Mouse (Mus musculus): ENCODE measurements around the gene Alk. TPM values are rescaled to one million over a fixed set of nuclear protein-coding genes. Genes with fewer than 3 reads are reported as not detected.

Gene Alk
- polyA plus RNA-seq, 1 experiment from 2014 or later: 0.07 TPM

DNA sequence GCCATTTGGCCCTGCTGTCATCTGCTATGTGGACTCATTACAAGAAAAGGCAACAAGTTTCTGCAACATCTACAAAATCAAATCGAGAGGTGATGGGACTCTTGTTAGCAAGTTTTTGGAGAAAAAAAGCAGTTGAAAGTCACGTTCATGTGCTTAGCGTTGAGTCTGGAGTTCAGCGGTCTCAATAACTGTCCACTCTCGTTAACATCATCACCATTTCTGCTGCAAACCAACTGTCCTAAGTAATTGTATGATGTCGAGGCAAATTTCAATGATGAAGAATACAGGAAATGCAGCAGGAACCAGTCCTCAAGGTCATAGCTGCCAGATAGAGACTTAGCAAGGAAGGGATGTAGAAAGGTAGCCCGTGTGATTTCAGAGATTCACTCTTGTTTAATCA lies 373.5 kb downstream of the Alk start:
- 71% methylated on average over 7 of the region's 7 CpGs for WGBS (ENCODE audit: insufficient replicate concordance)
- ATAC-seq: no peak
- Histone ChIP-seq H3K4me2 (ENCODE audit: low read depth, low read length) (no peak overlapping the region), H3K4me1 (ENCODE audit: insufficient read depth) (no peaks in the 10 kb centered on the region), H3K9ac (replicated peaks) (no peak overlapping the region), H3K27me3 (ENCODE audit: insufficient read depth, low read length) (no peaks in the 10 kb centered on the region), H3K4me3 (ENCODE audit: low read depth, low read length) (no peak overlapping the region), H3K36me3 (replicated peaks; ENCODE audit: insufficient read depth, low read length) (no peaks in the 10 kb centered on the region), H3K9me3 (ENCODE audit: low read length) (no peaks in the 10 kb centered on the region), H3K27ac (ENCODE audit: low read depth) (no peak overlapping the region)
- no peak for DNase-seq
- TF ChIP-seq EP300 (IDR thresholded peaks at IDR 0.05; ENCODE audit: low read depth) (no peak), CTCF (IDR thresholded peaks at IDR 0.05; ENCODE audit: low read depth) (no peak)

DNA sequence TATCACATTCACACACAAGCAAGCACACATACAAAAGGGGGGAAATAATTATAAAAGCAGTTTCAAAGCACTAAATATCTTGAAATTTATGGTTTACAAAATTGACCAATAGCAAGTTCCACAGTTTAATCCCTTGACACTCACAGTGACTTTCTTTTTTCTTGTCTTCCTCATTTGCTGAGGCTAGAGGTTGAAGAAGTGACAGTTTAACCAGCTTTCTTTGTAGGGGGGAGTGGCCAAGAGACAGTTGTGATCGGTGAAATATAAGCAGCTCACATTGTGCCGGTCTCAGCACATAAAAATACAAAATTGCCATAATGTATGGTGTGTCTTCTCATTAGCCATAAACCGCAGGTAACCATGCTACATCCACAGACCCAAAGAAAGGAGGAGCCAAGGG lies 385.6 kb downstream of the Alk start:
- Histone ChIP-seq H3K27ac (ENCODE audit: low read depth) (no peak overlapping the region), H3K9me3 (ENCODE audit: low read length) (no peaks in the 10 kb centered on the region), H3K36me3 (replicated peaks; ENCODE audit: insufficient read depth, low read length) (no peaks in the 10 kb centered on the region), H3K4me1 (ENCODE audit: insufficient read depth) (no peaks in the 10 kb centered on the region), H3K27me3 (ENCODE audit: insufficient read depth, low read length) (no peaks in the 10 kb centered on the region), H3K4me3 (ENCODE audit: low read depth, low read length) (no peak overlapping the region), H3K4me2 (ENCODE audit: low read depth, low read length) (no peak overlapping the region), H3K9ac (replicated peaks) (no peak overlapping the region)
- no peak for DNase-seq
- TF ChIP-seq EP300 (IDR thresholded peaks at IDR 0.05; ENCODE audit: low read depth): no peak
- TF ChIP-seq CTCF (IDR thresholded peaks at IDR 0.05; ENCODE audit: low read depth): no peak
- 60% methylated on average over 3 of the region's 3 CpGs for WGBS (ENCODE audit: insufficient replicate concordance)
- no peak for ATAC-seq

DNA sequence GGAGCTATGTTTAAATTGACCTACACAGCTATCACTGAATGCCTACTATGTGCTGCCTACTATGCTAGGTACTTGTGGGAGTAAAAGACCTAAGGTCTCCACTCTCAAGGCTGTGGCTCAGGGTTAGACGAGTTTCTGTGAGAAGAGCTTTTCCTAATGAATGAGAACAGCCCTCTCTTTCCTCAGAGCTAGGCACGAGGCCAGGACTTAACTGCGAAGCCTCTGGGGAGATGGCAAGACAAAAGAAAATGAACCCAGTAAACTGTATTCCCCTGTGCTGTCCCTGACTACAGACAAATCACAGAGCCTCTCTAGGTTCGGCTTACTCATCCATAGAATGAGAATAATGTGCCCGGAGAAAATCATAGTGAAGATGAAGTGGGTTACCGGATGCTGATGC lies 406.9 kb downstream of the Alk start:
- TF ChIP-seq EP300 (IDR thresholded peaks at IDR 0.05; ENCODE audit: low read depth) (no peak), CTCF (IDR thresholded peaks at IDR 0.05; ENCODE audit: low read depth) (no peak)
- H3K9ac ChIP-seq (replicated peaks): no peak overlapping the region
- ATAC-seq: no peak
- H3K27me3 ChIP-seq (ENCODE audit: insufficient read depth, low read length): no peaks in the 10 kb centered on the region
- H3K9me3 ChIP-seq (ENCODE audit: low read length): no peaks in the 10 kb centered on the region
- no peak overlapping the region for H3K4me2 ChIP-seq (ENCODE audit: low read depth, low read length)
- WGBS (ENCODE audit: insufficient replicate concordance): 78% methylated on average over 6 of the region's 6 CpGs
- H3K27ac ChIP-seq (ENCODE audit: low read depth): no peak overlapping the region
- no peak for DNase-seq
- no peak overlapping the region for H3K4me3 ChIP-seq (ENCODE audit: low read depth, low read length)
- no peaks in the 10 kb centered on the region for H3K36me3 ChIP-seq (replicated peaks; ENCODE audit: insufficient read depth, low read length)
- H3K4me1 ChIP-seq (ENCODE audit: insufficient read depth): no peaks in the 10 kb centered on the region

DNA sequence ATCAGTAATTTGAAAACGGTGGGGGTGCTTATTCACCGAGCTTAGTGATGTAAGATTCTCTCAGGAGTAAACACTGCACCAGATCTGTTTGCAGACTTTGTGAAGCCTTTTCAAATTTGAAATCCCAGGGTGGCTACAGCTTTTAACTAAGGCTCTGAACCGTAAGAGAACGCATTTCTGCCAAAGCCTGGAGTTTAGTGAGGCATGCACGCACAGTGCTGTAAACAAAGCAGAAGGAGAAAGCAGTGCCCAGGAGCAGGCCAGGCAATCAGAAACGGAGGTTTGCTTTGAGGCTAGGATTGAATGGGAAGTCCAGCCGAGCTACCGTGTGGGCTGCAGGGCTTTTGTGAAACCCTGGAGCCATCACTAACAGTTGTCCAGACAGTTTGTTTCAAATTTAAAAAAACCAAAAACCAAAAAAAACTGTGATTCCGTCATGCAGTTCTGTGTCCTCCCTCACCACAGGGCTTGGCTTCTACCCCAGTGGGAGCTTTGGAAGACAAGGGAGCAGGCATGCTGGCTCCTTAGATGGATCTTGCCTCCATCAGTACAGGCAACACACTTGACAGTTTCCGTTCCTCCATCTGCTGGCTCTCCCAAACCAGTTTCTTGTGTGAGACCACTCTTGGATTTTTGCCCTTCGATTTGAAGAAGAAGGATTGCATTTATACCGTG lies 409.3 kb downstream of the Alk start:
- H3K4me1 ChIP-seq (ENCODE audit: insufficient read depth): no peaks in the 10 kb centered on the region
- no peaks in the 10 kb centered on the region for H3K27me3 ChIP-seq (ENCODE audit: insufficient read depth, low read length)
- H3K4me2 ChIP-seq (ENCODE audit: low read depth, low read length): no peak overlapping the region
- no peak for DNase-seq
- H3K27ac ChIP-seq (ENCODE audit: low read depth): no peak overlapping the region
- no peak for TF ChIP-seq CTCF (IDR thresholded peaks at IDR 0.05; ENCODE audit: low read depth)
- H3K9me3 ChIP-seq (ENCODE audit: low read length): no peaks in the 10 kb centered on the region
- ATAC-seq: no peak
- no peak overlapping the region for H3K9ac ChIP-seq (replicated peaks)
- H3K4me3 ChIP-seq (ENCODE audit: low read depth, low read length): no peak overlapping the region
- WGBS (ENCODE audit: insufficient replicate concordance): 43% methylated on average over 12 of the region's 12 CpGs
- H3K36me3 ChIP-seq (replicated peaks; ENCODE audit: insufficient read depth, low read length): no peaks in the 10 kb centered on the region

GRCm38 (mm10) chr17:72190536-72190935 lies 413.9 kb downstream of the Alk start:
- Histone ChIP-seq H3K9ac (replicated peaks) (no peak overlapping the region), H3K36me3 (replicated peaks; ENCODE audit: insufficient read depth, low read length) (no peaks in the 10 kb centered on the region), H3K4me2 (ENCODE audit: low read depth, low read length) (no peak overlapping the region), H3K27ac (ENCODE audit: low read depth) (no peak overlapping the region), H3K9me3 (ENCODE audit: low read length) (no peaks in the 10 kb centered on the region), H3K4me1 (ENCODE audit: insufficient read depth) (no peaks in the 10 kb centered on the region), H3K27me3 (ENCODE audit: insufficient read depth, low read length) (no peaks in the 10 kb centered on the region), H3K4me3 (ENCODE audit: low read depth, low read length) (no peak overlapping the region)
- no peak for ATAC-seq
- TF ChIP-seq EP300 (IDR thresholded peaks at IDR 0.05; ENCODE audit: low read depth): no peak
- no peak for TF ChIP-seq CTCF (IDR thresholded peaks at IDR 0.05; ENCODE audit: low read depth)
- no peak for DNase-seq
- WGBS (ENCODE audit: insufficient replicate concordance): 76% methylated on average over 8 of the region's 8 CpGs

GRCm38 (mm10) chr17:72187026-72187425 lies 417.4 kb downstream of the Alk start:
- DNase-seq (no peak), ATAC-seq (no peak)
- no peak overlapping the region for H3K9ac ChIP-seq (replicated peaks)
- H3K4me1 ChIP-seq (ENCODE audit: insufficient read depth): no peaks in the 10 kb centered on the region
- H3K9me3 ChIP-seq (ENCODE audit: low read length): no peaks in the 10 kb centered on the region
- H3K27me3 ChIP-seq (ENCODE audit: insufficient read depth, low read length): no peaks in the 10 kb centered on the region
- no peak overlapping the region for H3K4me2 ChIP-seq (ENCODE audit: low read depth, low read length)
- TF ChIP-seq EP300 (IDR thresholded peaks at IDR 0.05; ENCODE audit: low read depth): no peak
- TF ChIP-seq CTCF (IDR thresholded peaks at IDR 0.05; ENCODE audit: low read depth): no peak
- no peak overlapping the region for H3K4me3 ChIP-seq (ENCODE audit: low read depth, low read length)
- no peaks in the 10 kb centered on the region for H3K36me3 ChIP-seq (replicated peaks; ENCODE audit: insufficient read depth, low read length)
- H3K27ac ChIP-seq (ENCODE audit: low read depth): no peak overlapping the region
- WGBS (ENCODE audit: insufficient replicate concordance): 76% methylated on average over 1 of the region's 1 CpGs

DNA sequence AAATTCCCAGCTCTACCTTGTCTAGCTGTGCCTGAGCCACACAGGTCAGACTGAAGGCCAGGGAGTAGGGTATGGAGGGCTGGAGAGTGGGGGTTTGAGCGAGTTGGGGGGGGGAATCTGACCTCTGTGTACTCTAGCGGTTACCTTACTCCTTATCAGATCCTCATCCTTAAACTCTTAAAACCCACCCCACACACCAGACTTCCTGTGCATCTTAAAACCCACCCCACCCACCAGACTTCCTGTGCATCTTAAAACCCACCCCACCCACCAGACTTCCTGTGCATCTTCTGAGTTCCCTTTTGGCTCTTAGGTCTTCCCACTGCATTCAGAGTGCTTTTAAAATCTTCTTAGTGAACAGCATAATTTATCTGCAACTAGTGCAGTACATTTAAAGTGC lies 422.0 kb downstream of the Alk start:
- H3K9me3 ChIP-seq (ENCODE audit: low read length): no peaks in the 10 kb centered on the region
- no peak overlapping the region for H3K27ac ChIP-seq (ENCODE audit: low read depth)
- no peaks in the 10 kb centered on the region for H3K27me3 ChIP-seq (ENCODE audit: insufficient read depth, low read length)
- ATAC-seq (no peak), DNase-seq (no peak)
- TF ChIP-seq EP300 (IDR thresholded peaks at IDR 0.05; ENCODE audit: low read depth) (no peak), CTCF (IDR thresholded peaks at IDR 0.05; ENCODE audit: low read depth) (no peak)
- H3K9ac ChIP-seq (replicated peaks): no peak overlapping the region
- H3K4me3 ChIP-seq (ENCODE audit: low read depth, low read length): no peak overlapping the region
- no peaks in the 10 kb centered on the region for H3K4me1 ChIP-seq (ENCODE audit: insufficient read depth)
- WGBS (ENCODE audit: insufficient replicate concordance): 23% methylated on average over 2 of the region's 2 CpGs
- H3K4me2 ChIP-seq (ENCODE audit: low read depth, low read length): no peak overlapping the region
- no peaks in the 10 kb centered on the region for H3K36me3 ChIP-seq (replicated peaks; ENCODE audit: insufficient read depth, low read length)

Data from liver, postnatal 0 days (tissue).